Mouse (Mus musculus): ENCODE results near the gene Trpc5.

Gene Trpc5

GRCm38 (mm10) chrX:144688142-144688206, at the start of gene Trpc5:
Gene Trpc5 (minus strand): TSS chrX:144688180.
- DNase-seq: no peak

- no peak for DNase-seq
Measured at GRCm38 (mm10) chrX:144716330-144716729, 28.4 kb upstream of the Trpc5 start.

- no peak for DNase-seq
Measured at GRCm38 (mm10) chrX:144689859-144690181, 1.8 kb upstream of the Trpc5 start.

GRCm38 (mm10) chrX:144689119-144689858, 1.3 kb upstream of the Trpc5 start:
- DNase-seq: no peak

- DNase-seq: no peak
Measured at GRCm38 (mm10) chrX:144688207-144689118, 483 bp upstream of the Trpc5 start, which contains the start of gene Rtl4. Gene Rtl4 (plus strand): TSS chrX:144688907.

- DNase-seq: no peak
Measured at GRCm38 (mm10) chrX:144687742-144688141, 238 bp downstream of the Trpc5 start.

GRCm38 (mm10) chrX:144652196-144652595, 35.8 kb downstream of the Trpc5 start:
- peak; percentile 14 for DNase-seq

GRCm38 (mm10) chrX:144645394-144645793, 42.6 kb downstream of the Trpc5 start:
- peak; percentile 34 for DNase-seq

- DNase-seq: no peak
Measured at GRCm38 (mm10) chrX:144644756-144645155, 43.2 kb downstream of the Trpc5 start.

- peak; percentile 24 for DNase-seq
Measured at GRCm38 (mm10) chrX:144612753-144613152, 75.2 kb downstream of the Trpc5 start.

GRCm38 (mm10) chrX:144536431-144536830, 151.5 kb downstream of the Trpc5 start:
- no peak for DNase-seq

- peak; percentile 5 for DNase-seq
Measured at GRCm38 (mm10) chrX:144526042-144526441, 161.9 kb downstream of the Trpc5 start.

- DNase-seq: no peak
Measured at GRCm38 (mm10) chrX:144523239-144523638, 164.7 kb downstream of the Trpc5 start.

GRCm38 (mm10) chrX:144491394-144491793, 196.6 kb downstream of the Trpc5 start:
- no peak for DNase-seq

- DNase-seq: no peak
Measured at GRCm38 (mm10) chrX:144464416-144464815, 223.6 kb downstream of the Trpc5 start.

GRCm38 (mm10) chrX:144456281-144456680, 231.7 kb downstream of the Trpc5 start, which contains the start of gene Trpc5os:
Gene Trpc5os (plus strand): TSS chrX:144456581.
- no peak for DNase-seq

- no peak for DNase-seq
Measured at GRCm38 (mm10) chrX:144423848-144424247, 264.1 kb downstream of the Trpc5 start.

- no peak for DNase-seq
Measured at GRCm38 (mm10) chrX:144421091-144421490, 266.9 kb downstream of the Trpc5 start.

GRCm38 (mm10) chrX:144420259-144420658, 267.7 kb downstream of the Trpc5 start:
- DNase-seq: no peak

GRCm38 (mm10) chrX:144408036-144408435, 279.9 kb downstream of the Trpc5 start:
- DNase-seq: peak; percentile 3

- DNase-seq: peak; percentile 24
Measured at GRCm38 (mm10) chrX:144403526-144403925, 284.5 kb downstream of the Trpc5 start.

GRCm38 (mm10) chrX:144374196-144374595, 313.8 kb downstream of the Trpc5 start:
- DNase-seq: no peak

- DNase-seq: no peak
Measured at GRCm38 (mm10) chrX:144338355-144338754, 349.6 kb downstream of the Trpc5 start.

- no peak for DNase-seq
Measured at GRCm38 (mm10) chrX:144337938-144338337, 350.0 kb downstream of the Trpc5 start.
